In genomic region chr1:38930767-38931166, GRCm38 (mm10) we compare ENCODE assay signal across 20 mouse cellular contexts. TPM values are rescaled to one million over a fixed set of nuclear protein-coding genes. Genes with fewer than 3 reads are reported as not detected.
DNase-seq lines count a peak whose midpoint lies in the region; ATAC-seq and TF ChIP-seq lines count a peak whose summit lies in the region.
"Had no signal": no experiment of that assay in that cellular context is flagged by ENCODE, and none has a peak within 500 bp of the region (broad histone marks: within the 10 kb centered on the region; RNA-seq: fewer than 3 reads in every experiment).

No protein-coding gene starts in this region.

- no peak overlapping the region for H3K27ac ChIP-seq in intestine, embryonic 14.5 days (ENCODE audit: low read depth)
- H3K27ac ChIP-seq: embryonic facial prominence, embryonic 13.5 days; hindbrain, postnatal 0 days; limb, embryonic 13.5 days; liver, embryonic 15.5 days had no signal

- ATAC-seq in intestine, embryonic 14.5 days (replicated peaks; ENCODE audit: low FRiP score, low TSS enrichment, low read depth) = peak; percentile 76; the same call in 1 of the 2 replicates
- ATAC-seq: forebrain, postnatal 0 days; hindbrain, postnatal 0 days had no signal

- no peak overlapping the region for H3K4me3 ChIP-seq in intestine, embryonic 14.5 days (ENCODE audit: low read depth, low read length)
- H3K4me3 ChIP-seq in lung, adult 2 months (replicated peaks; ENCODE audit: extremely low read depth, low read depth, low read length) = no peak overlapping the region
- H3K4me3 ChIP-seq: embryonic facial prominence, embryonic 13.5 days; limb, embryonic 13.5 days; liver, embryonic 15.5 days had no signal

- H3K27me3 ChIP-seq in intestine, embryonic 14.5 days (replicated peaks; ENCODE audit: control insufficient read depth, insufficient read depth, low read length) = no peaks in the 10 kb centered on the region
- H3K27me3 ChIP-seq: embryonic facial prominence, embryonic 13.5 days; limb, embryonic 13.5 days; liver, embryonic 15.5 days had no signal

- H3K4me2 ChIP-seq in intestine, embryonic 14.5 days (ENCODE audit: low read length) = no peak overlapping the region
- H3K4me2 ChIP-seq: embryonic facial prominence, embryonic 13.5 days; limb, embryonic 13.5 days; liver, embryonic 15.5 days had no signal

- TF ChIP-seq CTCF in lung, adult 2 months (IDR thresholded peaks at IDR 0.05; ENCODE audit: insufficient read depth, low read length) = no peak

- no peak overlapping the region for H3K9ac ChIP-seq in intestine, embryonic 14.5 days (ENCODE audit: low read length)
- H3K9ac ChIP-seq: embryonic facial prominence, embryonic 13.5 days; forebrain, postnatal 0 days; limb, embryonic 13.5 days; liver, embryonic 15.5 days had no signal

- no peak for TF ChIP-seq POLR2A in lung, adult 2 months (IDR thresholded peaks at IDR 0.05; ENCODE audit: borderline replicate concordance, extremely low read depth, low read depth, low read length)

- H3K4me1 ChIP-seq in intestine, embryonic 14.5 days (replicated peaks; ENCODE audit: control insufficient read depth, insufficient read depth, low read length) = no peaks in the 10 kb centered on the region
- no peaks in the 10 kb centered on the region for H3K4me1 ChIP-seq in lung, adult 2 months (ENCODE audit: control insufficient read depth, insufficient read depth, low read length)
- H3K4me1 ChIP-seq: embryonic facial prominence, embryonic 13.5 days; limb, embryonic 13.5 days; liver, embryonic 15.5 days had no signal

- DNase-seq in layer of hippocampus, adult 11-12 months (ENCODE audit: low spot score) = peak; percentile 35
- no peak for DNase-seq in layer of hippocampus, postnatal 25 days (ENCODE audit: extremely low spot score in 1 of 2, low spot score in 1 of 2)
- DNase-seq in intestine, embryonic 14.5 days (ENCODE audit: low spot score) = peak; percentile 55
- peak; percentile 57 for DNase-seq in layer of hippocampus, adult 9-11 months
- DNase-seq in right cerebral cortex, postnatal 36 days (ENCODE audit: low spot score in 2 of 2) = peak; percentile 30 to 34
- no peak for DNase-seq in gastrocnemius, postnatal 4 days (ENCODE audit: low spot score in 2 of 2)
- no peak for DNase-seq in lung, adult 2 months
- no peak for DNase-seq in ovary, postnatal 14 days (ENCODE audit: low spot score)
- DNase-seq: cerebellum, adult 9-11 months; forebrain, postnatal 0 days; heart, postnatal 4 days; thymus, postnatal 4 days had no signal

- H3K36me3 ChIP-seq in intestine, embryonic 14.5 days (ENCODE audit: control insufficient read depth, insufficient read depth, low read length) = no peaks in the 10 kb centered on the region
- H3K36me3 ChIP-seq: embryonic facial prominence, embryonic 13.5 days; limb, embryonic 13.5 days; liver, embryonic 15.5 days had no signal

- no peaks in the 10 kb centered on the region for H3K9me3 ChIP-seq in intestine, embryonic 14.5 days (ENCODE audit: control insufficient read depth, low read length)
- H3K9me3 ChIP-seq: embryonic facial prominence, embryonic 13.5 days; limb, embryonic 13.5 days; liver, embryonic 15.5 days had no signal

- WGBS in intestine, embryonic 14.5 days = 57% methylated on average over 8 of the region's 8 CpGs
- 47% methylated on average over 8 of the region's 8 CpGs for WGBS in lung, adult 2 months

RNA-seq across cellular contexts. Expression of gene Nms, which starts 8.2 kb away (rescaled TPM):
- total RNA-seq in layer of hippocampus, postnatal 25 days (2021) = not detected
- polyA plus RNA-seq in intestine, embryonic 14.5 days (2014; fragmentation: Nextera tagmentation; extraction: Ambion mirVana) = not detected in 2 replicates
- not detected for total RNA-seq in gastrocnemius, postnatal 4 days (2021)
- not detected in 2 replicates for polyA plus RNA-seq in lung, adult 2 months (2012; rRNA removed)
- total RNA-seq: heart, postnatal 4 days; layer of hippocampus, postnatal 10 days had no signal
- polyA plus RNA-seq: embryonic facial prominence, embryonic 13.5 days; gonadal fat pad, adult 2 months; heart, embryonic 14.5 days; kidney, embryonic 14.5 days; limb, embryonic 13.5 days; liver, embryonic 15.5 days had no signal

RNA-seq across cellular contexts. Expression of gene Chst10, which starts 32.8 kb away (rescaled TPM):
- 10 to 100 TPM; 53.7 to 55.4 TPM for total RNA-seq in layer of hippocampus, postnatal 25 days (2021)
- 6.2 and 6.4 TPM in 2 replicates for polyA plus RNA-seq in intestine, embryonic 14.5 days (2014; fragmentation: Nextera tagmentation; extraction: Ambion mirVana)
- 1 to 10 TPM; 1.6 to 1.7 TPM for total RNA-seq in gastrocnemius, postnatal 4 days (2021)
- 0.23 and 0.32 TPM in 2 replicates for polyA plus RNA-seq in lung, adult 2 months (2012; rRNA removed)

RNA-seq across cellular contexts. Expression of gene Pdcl3, which starts 54.6 kb away (rescaled TPM):
- 10 to 100 TPM; 36.3 to 36.6 TPM for total RNA-seq in layer of hippocampus, postnatal 25 days (2021)
- polyA plus RNA-seq in intestine, embryonic 14.5 days (2014; fragmentation: Nextera tagmentation; extraction: Ambion mirVana) = 140 and 160 TPM in 2 replicates
- 10 to 100 TPM; 87.1 to 93.4 TPM for total RNA-seq in gastrocnemius, postnatal 4 days (2021)
- polyA plus RNA-seq in lung, adult 2 months (2012; rRNA removed) = 25.7 and 44.5 TPM in 2 replicates

Comparison
In these comparisons a context has a peak if more than half of its experiments do, and no peak if none do; other contexts are left out.
1. DNase-seq: peak in layer of hippocampus, adult 11-12 months (single experiment), intestine, embryonic 14.5 days (single experiment), layer of hippocampus, adult 9-11 months (single experiment) and right cerebral cortex, postnatal 36 days (2 of 2); none in layer of hippocampus, postnatal 25 days (0 of 2), gastrocnemius, postnatal 4 days (0 of 2), lung, adult 2 months (single experiment) and ovary, postnatal 14 days (single experiment).
2. RNA of gene Chst10, which starts 32.8 kb away (total RNA-seq): 53.7 to 55.4 TPM in layer of hippocampus, postnatal 25 days; 1.6 to 1.7 TPM in gastrocnemius, postnatal 4 days; every median in the first group is over 10 times any median in the second.